Mouse (Mus musculus) E14TG2a.4 (cell line): ENCODE results near the gene Serpinb1b.

Experiments
- CTCF ChIP-seq: conservative IDR thresholded peaks from 2 replicates; pipeline ENCODE4 v1.5.1; 2014; ENCODE audit warnings: low read length
- NANOG ChIP-seq: IDR thresholded peaks from 2 replicates; pipeline ENCODE4 v1.6.1; 2014; ENCODE audit warnings: borderline replicate concordance, low read length, mixed read lengths
- POU5F1 ChIP-seq: IDR thresholded peaks from 2 replicates; pipeline ENCODE4 v1.6.1; 2014; ENCODE audit warnings: low read length, borderline replicate concordance

DNA sequence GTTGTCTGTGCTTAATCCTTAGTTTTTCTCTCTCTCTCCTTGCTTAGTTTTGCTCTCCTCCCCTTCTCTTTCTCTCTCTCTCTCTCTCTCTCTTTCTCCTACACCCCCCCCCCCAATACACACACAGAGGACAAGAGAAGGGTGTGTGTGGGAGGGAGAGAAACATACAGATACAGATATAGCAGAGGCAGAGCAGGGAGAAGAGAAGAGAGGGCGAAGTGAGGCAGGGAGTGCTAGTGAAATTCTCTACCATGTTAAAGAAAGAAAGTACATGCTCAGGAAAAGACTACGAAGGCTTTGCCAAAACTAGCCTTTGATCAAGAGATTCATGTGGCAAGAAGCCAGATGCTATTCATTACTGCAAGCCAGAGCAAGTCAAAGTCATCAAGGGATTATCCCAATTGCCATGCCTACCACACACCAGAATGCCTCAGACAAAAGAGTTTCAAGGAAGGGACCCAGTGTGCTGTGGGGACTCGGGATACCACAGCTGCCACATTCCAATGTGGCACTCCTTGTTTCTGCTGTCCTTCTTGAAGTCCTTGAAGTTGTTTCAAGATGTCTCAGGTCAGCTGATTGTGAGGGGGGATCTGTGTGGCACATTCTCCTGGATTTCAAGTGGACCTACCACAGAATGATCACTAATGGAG is at the start of gene Serpinb1b:
- TF ChIP-seq CTCF (no peak), POU5F1 (no peak), NANOG (no peak)
